Mouse (Mus musculus): ENCODE data around the gene Esrra. TPM values are rescaled to one million over a fixed set of nuclear protein-coding genes. Genes with fewer than 3 reads are reported as not detected.
A peak's percentile ranks its signal among the peaks of the same experiment; 100 is the strongest.

The Esrra gene
- polyA plus RNA-seq, 1 experiment from 2014 or later = 23.0 TPM

DNA sequence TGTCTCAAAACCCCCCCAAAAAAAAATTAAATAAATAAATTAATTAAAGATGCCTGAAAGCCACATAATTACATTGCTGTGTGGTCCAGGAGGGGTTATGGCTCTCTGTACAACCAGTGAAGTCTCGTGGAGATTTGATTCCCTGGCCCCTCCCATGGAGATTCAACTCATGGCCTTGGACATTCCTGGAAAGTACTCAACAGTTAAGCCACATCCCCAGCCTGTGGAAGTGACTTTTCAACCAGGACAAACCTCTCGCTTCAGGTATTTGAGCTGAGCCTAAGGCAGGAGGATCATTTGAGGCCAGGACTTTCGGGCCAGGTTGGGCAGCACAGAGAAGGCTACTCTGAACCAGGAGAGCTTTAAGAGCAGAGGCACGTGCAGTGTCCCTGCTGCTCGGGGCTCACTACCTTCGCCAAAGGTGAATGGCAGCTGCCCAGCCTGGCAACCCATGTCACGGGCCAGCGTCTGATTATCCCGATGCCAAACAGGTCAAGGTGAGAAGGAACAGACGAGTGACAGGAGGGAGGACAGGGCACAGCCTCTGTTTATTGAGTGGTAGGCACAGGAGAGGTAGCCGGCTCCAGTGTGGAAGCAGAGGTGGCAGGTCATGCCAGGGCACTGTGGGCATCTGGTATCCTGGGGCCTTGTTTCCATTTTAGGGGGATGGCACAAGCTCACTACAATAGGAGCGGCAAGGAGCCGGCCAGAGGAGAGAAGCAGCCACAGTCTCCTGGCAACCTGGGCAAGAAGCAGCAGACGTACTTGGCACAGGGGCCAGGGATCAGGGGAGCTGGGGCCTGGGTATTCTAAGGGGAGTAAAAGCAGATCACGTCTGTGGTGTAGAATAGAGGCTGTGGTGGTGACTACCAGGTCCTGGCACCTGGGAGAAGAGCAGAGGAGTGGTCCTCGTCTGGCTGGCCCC is 16.2 kb upstream of the Esrra start:
- no peak overlapping the region for H3K27ac ChIP-seq
- H3K9me3 ChIP-seq (replicated peaks; ENCODE audit: low read length) = no peaks in the 10 kb centered on the region
- no peak for TF ChIP-seq CTCF (IDR thresholded peaks at IDR 0.05; ENCODE audit: low read depth)
- 68% methylated on average over 16 of the region's 16 CpGs for WGBS
- no peaks in the 10 kb centered on the region for H3K36me3 ChIP-seq (ENCODE audit: insufficient read depth, low read length)
- ATAC-seq (replicated peaks; ENCODE audit: low FRiP score, low read depth) (no peak), DNase-seq (ENCODE audit: low spot score) (peak; percentile 61)
- no peak overlapping the region for H3K4me2 ChIP-seq (ENCODE audit: low read length)
- no peak overlapping the region for H3K4me3 ChIP-seq (replicated peaks; ENCODE audit: low read depth, low read length)
- H3K27me3 ChIP-seq (ENCODE audit: insufficient read depth, low read length) = peaks cover 15% of the 10 kb centered on the region
- peak overlapping the region; percentile 38; the same call in 1 of the 2 replicates for H3K9ac ChIP-seq (ENCODE audit: low read depth, low read length)
- H3K4me1 ChIP-seq (replicated peaks; ENCODE audit: insufficient read depth, low read length) = peaks cover 26% of the 10 kb centered on the region

DNA sequence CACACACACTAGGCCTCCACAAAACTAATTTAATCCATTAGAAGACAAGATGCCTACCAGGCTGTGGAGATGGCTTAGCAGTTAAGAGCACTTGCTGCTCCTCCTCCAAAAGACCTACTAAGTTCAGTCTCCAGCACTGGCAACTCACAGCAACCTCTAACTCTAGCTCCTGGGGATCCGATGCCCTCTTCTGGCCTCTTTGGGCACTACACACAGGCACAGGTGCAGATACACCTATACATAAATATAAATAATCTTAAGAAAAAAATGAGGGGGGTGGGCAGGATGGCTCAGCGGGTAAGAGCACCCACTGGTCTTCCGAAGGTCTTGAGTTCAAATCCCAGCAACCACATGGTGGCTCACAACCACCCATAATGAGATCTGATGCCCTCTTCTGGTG is 14.7 kb upstream of the Esrra start:
- ATAC-seq (replicated peaks; ENCODE audit: low FRiP score, low read depth) (no peak), DNase-seq (ENCODE audit: low spot score) (no peak)
- Histone ChIP-seq H3K36me3 (ENCODE audit: insufficient read depth, low read length) (no peaks in the 10 kb centered on the region), H3K4me1 (replicated peaks; ENCODE audit: insufficient read depth, low read length) (peaks cover 23% of the 10 kb centered on the region), H3K27me3 (ENCODE audit: insufficient read depth, low read length) (peaks cover 21% of the 10 kb centered on the region), H3K9me3 (replicated peaks; ENCODE audit: low read length) (no peaks in the 10 kb centered on the region), H3K4me2 (ENCODE audit: low read length) (no peak overlapping the region), H3K27ac (no peak overlapping the region), H3K4me3 (replicated peaks; ENCODE audit: low read depth, low read length) (no peak overlapping the region), H3K9ac (ENCODE audit: low read depth, low read length) (no peak overlapping the region)
- WGBS = 28% methylated on average over 3 of the region's 3 CpGs
- peak; percentile 62 for TF ChIP-seq CTCF (IDR thresholded peaks at IDR 0.05; ENCODE audit: low read depth)

DNA sequence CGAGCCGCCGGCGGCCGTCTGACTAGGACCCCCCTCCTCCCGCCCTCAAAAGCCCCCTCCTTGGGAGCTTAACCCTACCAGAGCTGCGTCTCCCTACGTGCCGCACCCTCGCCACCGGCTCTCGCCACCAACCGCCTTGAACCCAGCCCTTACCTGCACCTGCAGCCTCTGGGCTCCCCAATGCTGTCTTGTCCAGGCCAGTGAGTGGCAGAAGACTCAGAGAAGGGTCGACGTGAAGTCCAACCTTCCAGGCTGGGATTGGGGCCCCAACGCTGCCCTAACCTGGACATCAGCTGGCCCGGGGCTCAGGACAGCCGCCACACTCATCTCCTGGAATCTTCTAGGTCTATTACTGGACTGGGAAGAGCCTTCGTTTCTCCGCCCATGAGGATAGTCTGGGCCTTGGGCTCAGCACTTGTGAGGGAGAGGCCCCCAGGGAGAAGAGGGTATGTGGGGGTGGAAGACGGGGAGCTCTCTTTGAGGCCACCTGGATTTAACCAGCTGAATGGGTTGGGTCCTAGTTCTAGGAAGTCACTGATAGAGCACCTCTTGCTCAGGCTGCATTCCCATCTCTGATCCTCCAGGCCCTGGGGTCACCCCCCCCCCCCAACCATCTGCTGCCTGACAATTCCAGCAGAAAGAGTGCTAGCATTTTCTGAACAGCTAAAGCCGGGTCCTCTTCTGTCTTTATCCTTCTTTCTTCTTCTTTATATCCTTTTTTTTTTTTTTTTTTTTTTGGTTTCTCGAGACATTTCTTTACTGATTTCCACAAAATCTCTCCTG is 12.8 kb upstream of the Esrra start, which contains the start of gene Kcnk4:
TSS of gene Kcnk4 (minus strand) at position 321 of the 783 bp plus-strand sequence.
- Histone ChIP-seq H3K27ac (no peak within 1 kb of the TSS), H3K4me3 (replicated peaks; ENCODE audit: low read depth, low read length) (peak within 1 kb of the TSS; percentile 38), H3K36me3 (ENCODE audit: insufficient read depth, low read length) (no peaks in the 10 kb centered on the region), H3K9me3 (replicated peaks; ENCODE audit: low read length) (no peaks in the 10 kb centered on the region), H3K27me3 (ENCODE audit: insufficient read depth, low read length) (peaks cover 21% of the 10 kb centered on the region), H3K4me2 (ENCODE audit: low read length) (peak within 1 kb of the TSS; percentile 84), H3K9ac (ENCODE audit: low read depth, low read length) (peak within 1 kb of the TSS; percentile 49), H3K4me1 (replicated peaks; ENCODE audit: insufficient read depth, low read length) (peaks cover 14% of the 10 kb centered on the region; the same call in 1 of the 2 replicates)
- no peak for ATAC-seq (replicated peaks; ENCODE audit: low FRiP score, low read depth)
- no peak for TF ChIP-seq CTCF (IDR thresholded peaks at IDR 0.05; ENCODE audit: low read depth)
- 12% methylated on average over 23 of the region's 23 CpGs for WGBS
- no peak for DNase-seq (ENCODE audit: low spot score)

DNA sequence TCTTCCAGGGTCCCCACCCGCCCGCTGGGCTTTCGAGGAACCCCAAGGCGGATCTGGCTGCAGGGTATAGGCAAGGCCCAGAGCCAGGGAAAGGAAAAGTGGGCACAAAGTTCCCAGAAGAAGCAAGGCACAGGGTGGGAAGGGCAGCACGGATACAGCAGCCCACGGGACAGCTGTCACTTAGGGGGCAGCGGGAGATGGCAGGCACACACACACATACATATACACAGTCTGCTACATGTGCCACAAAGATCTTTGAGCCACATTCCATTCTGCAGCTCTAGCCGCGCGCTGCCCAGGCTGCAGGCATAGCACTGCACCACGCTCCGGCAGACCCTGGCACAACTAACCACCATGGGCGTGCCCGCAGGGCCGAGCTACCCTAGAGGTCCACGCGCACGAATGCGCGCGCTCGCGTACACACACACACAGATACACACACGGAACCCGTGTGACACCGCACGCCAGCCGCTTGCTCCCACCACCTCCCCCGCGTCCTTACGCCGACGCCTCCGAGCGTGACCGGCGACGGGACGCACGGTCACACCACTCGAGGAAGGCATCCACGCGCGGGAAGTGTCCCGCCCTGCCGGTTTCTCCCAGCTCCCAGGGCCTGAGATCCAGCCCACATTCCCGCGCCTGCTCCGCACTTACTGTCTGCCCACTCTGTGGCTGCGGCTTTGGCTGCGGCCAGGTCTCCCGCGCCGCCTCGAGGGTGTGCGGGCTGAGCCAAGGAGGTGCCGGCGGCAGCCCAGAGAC is 12.0 kb upstream of the Esrra start:
- DNase-seq (ENCODE audit: low spot score) (no peak), ATAC-seq (replicated peaks; ENCODE audit: low FRiP score, low read depth) (peak; percentile 40)
- Histone ChIP-seq H3K4me3 (replicated peaks; ENCODE audit: low read depth, low read length) (peak overlapping the region; percentile 38), H3K36me3 (ENCODE audit: insufficient read depth, low read length) (no peaks in the 10 kb centered on the region), H3K9ac (ENCODE audit: low read depth, low read length) (peak overlapping the region; percentile 49), H3K27ac (no peak overlapping the region), H3K4me2 (ENCODE audit: low read length) (peak overlapping the region; percentile 84), H3K27me3 (ENCODE audit: insufficient read depth, low read length) (peaks cover 21% of the 10 kb centered on the region), H3K4me1 (replicated peaks; ENCODE audit: insufficient read depth, low read length) (peaks cover 10% of the 10 kb centered on the region; the same call in 1 of the 2 replicates), H3K9me3 (replicated peaks; ENCODE audit: low read length) (no peaks in the 10 kb centered on the region)
- TF ChIP-seq CTCF (IDR thresholded peaks at IDR 0.05; ENCODE audit: low read depth) = no peak
- WGBS = 3% methylated on average over 57 of the region's 58 CpGs

DNA sequence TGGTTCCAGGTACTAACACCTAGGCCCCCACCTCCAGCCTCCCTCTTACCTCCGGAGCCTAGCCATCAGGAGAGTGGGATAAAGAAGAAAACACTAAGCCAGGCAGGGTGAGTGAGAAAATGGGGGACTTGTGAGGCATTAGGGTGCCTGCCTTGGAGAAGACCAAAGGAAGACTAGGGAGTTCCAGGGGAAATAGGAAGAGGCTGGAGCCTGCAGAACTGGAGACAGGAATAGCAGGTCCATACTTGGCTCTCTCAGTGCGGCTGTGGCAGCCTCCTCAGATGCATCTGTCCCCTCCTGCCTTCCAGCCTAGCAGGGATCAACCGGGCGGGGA is 11.5 kb upstream of the Esrra start:
- Histone ChIP-seq H3K4me3 (replicated peaks; ENCODE audit: low read depth, low read length) (peak overlapping the region; percentile 38; the same call in 1 of the 2 replicates), H3K9me3 (replicated peaks; ENCODE audit: low read length) (no peaks in the 10 kb centered on the region), H3K9ac (ENCODE audit: low read depth, low read length) (no peak overlapping the region), H3K27me3 (ENCODE audit: insufficient read depth, low read length) (peaks cover 25% of the 10 kb centered on the region), H3K4me1 (replicated peaks; ENCODE audit: insufficient read depth, low read length) (peaks cover 10% of the 10 kb centered on the region; the same call in 1 of the 2 replicates), H3K36me3 (ENCODE audit: insufficient read depth, low read length) (no peaks in the 10 kb centered on the region), H3K27ac (no peak overlapping the region), H3K4me2 (ENCODE audit: low read length) (peak overlapping the region; percentile 84; the same call in 1 of the 2 replicates)
- TF ChIP-seq CTCF (IDR thresholded peaks at IDR 0.05; ENCODE audit: low read depth) = no peak
- ATAC-seq (replicated peaks; ENCODE audit: low FRiP score, low read depth) (no peak), DNase-seq (ENCODE audit: low spot score) (no peak)
- WGBS = 41% methylated on average over 4 of the region's 4 CpGs

Data from kidney, postnatal 0 days (tissue).